Mouse (Mus musculus) midbrain, embryonic 14.5 days (tissue): Measurements from ENCODE around the gene Ppp1r9b. TPM values are rescaled to one million over a fixed set of nuclear protein-coding genes. Genes with fewer than 3 reads are reported as not detected.

Experiments
- ATAC-seq: fragments of 200-750 bp; cut with Nextera tagmentation; 2 replicates; pipeline ENCODE4 v1.8.0; 2017; ENCODE audit warnings: moderate number of reproducible peaks, moderate library complexity; ENCODE audit not compliant: low FRiP score, low TSS enrichment
- DNase-seq: peaks from one replicate; pipeline ENCODE4 v3.0.0-alpha.2; 2015
- H3K27ac ChIP-seq: fragments of 300-500 bp; sonication (generic); replicated peaks from 2 replicates; pipeline ENCODE4 v1.5.1; 2014; ENCODE audit warnings: mild to moderate bottlenecking, low read depth, low read length, moderate library complexity
- H3K27me3 ChIP-seq: fragments of 300-500 bp; sonication (generic); 2 replicates; pipeline ENCODE4 v1.6.1; 2014; ENCODE audit warnings: low read length, control low read depth, mixed read lengths; ENCODE audit not compliant: control insufficient read depth, insufficient read depth
- H3K36me3 ChIP-seq: fragments of 300-500 bp; sonication (generic); 2 replicates; pipeline ENCODE4 v1.6.1; 2014; ENCODE audit warnings: low read length, control low read depth; ENCODE audit not compliant: control insufficient read depth, insufficient read depth
- H3K4me1 ChIP-seq: fragments of 300-500 bp; sonication (generic); 2 replicates; pipeline ENCODE4 v1.6.1; 2014; ENCODE audit warnings: mild to moderate bottlenecking, antibody characterized with exemption, low read length, control low read depth; ENCODE audit not compliant: control insufficient read depth, insufficient read depth
- H3K4me2 ChIP-seq: fragments of 300-500 bp; sonication (generic); 2 replicates; pipeline ENCODE4 v1.6.1; 2014; ENCODE audit warnings: mild to moderate bottlenecking, low read length, moderate library complexity
- H3K4me3 ChIP-seq: fragments of 300-500 bp; sonication (generic); replicated peaks from 2 replicates; pipeline ENCODE4 v1.5.1; 2014; ENCODE audit warnings: low read depth, low read length
- H3K9ac ChIP-seq: fragments of 300-500 bp; sonication (generic); replicated peaks from 2 replicates; pipeline ENCODE4 v1.6.1; 2014; ENCODE audit warnings: mild to moderate bottlenecking, low read length, moderate library complexity
- H3K9me3 ChIP-seq: fragments of 300-500 bp; sonication (generic); 2 replicates; pipeline ENCODE4 v1.6.1; 2016; ENCODE audit warnings: low read length, control low read depth, mixed read lengths; ENCODE audit not compliant: control insufficient read depth
- WGBS: fragments of 180-500 bp; shearing (Covaris S2); extraction: QIAGEN DNeasy Blood & Tissue Kit; methylation state at CpG from one replicate; pipeline ENCODE4 v1.1.7; 2014; 5-methylcytosine and 5-hydroxymethylcytosine counted together
- polyA plus RNA-seq: library from polyadenylated mRNA; unstranded; fragments of >200 nt; fragmentation: Nextera tagmentation; extraction: Ambion mirVana; gene quantifications from 2 replicates; pipeline ENCODE4 v1.2.1, GENCODE M21; 2014

The Ppp1r9b gene
- polyA plus RNA-seq, 1 experiment from 2014 or later = 27.6 TPM

GRCm38 (mm10) chr11:95038818-95039655, 48.2 kb downstream of the Ppp1r9b start:
- Histone ChIP-seq H3K4me1 (peaks cover 12% of the 10 kb centered on the region), H3K27ac (no peak overlapping the region), H3K9ac (no peak overlapping the region), H3K9me3 (no peaks in the 10 kb centered on the region), H3K27me3 (no peaks in the 10 kb centered on the region), H3K4me3 (no peak overlapping the region), H3K4me2 (no peak overlapping the region), H3K36me3 (no peaks in the 10 kb centered on the region)
- 78% methylated on average over 13 of the region's 13 CpGs for WGBS
- DNase-seq (no peak), ATAC-seq (no peak)

- ATAC-seq = no peak
- Histone ChIP-seq H3K9me3 (no peaks in the 10 kb centered on the region), H3K36me3 (peaks cover 3% of the 10 kb centered on the region), H3K4me3 (no peak overlapping the region), H3K4me2 (no peak overlapping the region; the same call in 1 of the 2 replicates), H3K27me3 (no peaks in the 10 kb centered on the region), H3K9ac (no peak overlapping the region), H3K4me1 (peaks cover 12% of the 10 kb centered on the region), H3K27ac (no peak overlapping the region)
- WGBS = 90% methylated on average over 4 of the region's 4 CpGs
- no peak for DNase-seq
Measured at GRCm38 (mm10) chr11:95039766-95040165, 48.9 kb downstream of the Ppp1r9b start.

DNA sequence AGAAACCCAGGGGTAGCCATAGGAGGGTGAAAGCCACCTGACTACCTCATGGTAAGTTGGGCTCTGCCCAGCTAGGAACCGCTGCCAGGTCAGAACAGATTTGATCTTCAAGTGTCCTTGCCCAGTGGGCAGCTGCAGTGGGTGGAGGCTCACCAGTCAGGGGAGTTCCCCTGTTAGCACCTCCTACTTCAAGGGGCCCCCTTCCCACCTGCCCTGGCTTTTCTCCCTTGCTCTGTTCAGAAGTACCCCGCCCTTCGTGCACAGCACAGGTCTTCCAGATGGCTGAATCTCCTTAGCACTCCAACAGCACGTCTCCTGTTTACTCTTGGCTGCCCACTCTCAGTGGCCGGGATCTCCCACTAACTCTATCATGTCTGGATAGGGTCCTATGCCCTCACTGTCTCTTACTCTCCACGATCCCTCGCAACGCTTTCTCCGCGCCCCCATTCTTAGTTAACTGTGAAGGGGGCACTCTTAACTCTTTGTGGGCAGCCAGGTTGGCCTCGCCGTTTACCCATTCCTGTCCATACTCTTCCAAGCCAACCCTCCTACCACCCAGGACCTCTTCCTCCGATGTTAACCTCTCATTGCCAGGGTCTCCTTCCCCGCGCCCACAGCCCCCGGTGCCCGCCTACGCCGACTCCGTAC, 49.8 kb downstream of the Ppp1r9b start:
- DNase-seq = no peak
- 0 out of 2 replicates have a peak overlapping the region, but pooled peaks have one; percentile 37 for H3K27ac ChIP-seq
- no peaks in the 10 kb centered on the region; the same call in 1 of the 2 replicates for H3K27me3 ChIP-seq
- H3K9me3 ChIP-seq = no peaks in the 10 kb centered on the region
- peak overlapping the region; percentile 73 for H3K4me3 ChIP-seq
- peak overlapping the region; percentile 88 for H3K4me2 ChIP-seq
- ATAC-seq = peak; percentile 19; the same call in 1 of the 2 replicates
- H3K36me3 ChIP-seq = peaks cover 8% of the 10 kb centered on the region
- 3% methylated on average over 20 of the region's 20 CpGs for WGBS
- H3K9ac ChIP-seq = peak overlapping the region; percentile 64
- peaks cover 12% of the 10 kb centered on the region for H3K4me1 ChIP-seq

DNA sequence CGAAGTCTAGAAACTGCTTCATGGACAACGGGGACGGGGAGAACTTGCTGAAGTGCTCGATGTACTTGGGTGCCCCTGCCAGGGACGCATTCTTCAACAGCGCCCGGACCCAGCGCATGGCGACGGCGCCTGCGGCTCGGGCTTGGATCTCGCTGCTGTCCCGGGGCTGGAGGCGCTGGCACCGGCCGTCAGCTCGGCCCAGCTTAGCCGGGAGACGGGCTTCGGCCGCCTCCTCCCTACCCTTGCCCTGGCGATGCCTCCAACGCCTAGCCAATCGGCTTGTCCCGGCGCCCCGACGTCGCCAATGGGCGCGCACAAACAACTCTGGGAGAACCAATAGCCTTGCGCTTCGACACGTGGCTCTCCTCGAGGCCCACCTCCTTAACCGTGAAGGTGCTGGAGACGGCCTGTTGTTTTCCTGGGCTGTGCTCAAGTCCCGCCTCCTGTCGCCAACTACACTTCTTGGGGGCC, 50.3 kb downstream of the Ppp1r9b start, which contains the start of gene Pdk2:
TSS of gene Pdk2 (minus strand) at position 216 of the 471 bp plus-strand sequence.
- Histone ChIP-seq H3K4me3 (peak within 1 kb of the TSS; percentile 73), H3K9me3 (no peaks in the 10 kb centered on the region), H3K27ac (0 out of 2 replicates have a peak within 1 kb of the TSS, but pooled peaks have one; percentile 37), H3K36me3 (peaks cover 8% of the 10 kb centered on the region), H3K9ac (peak within 1 kb of the TSS; percentile 64), H3K27me3 (no peaks in the 10 kb centered on the region; the same call in 1 of the 2 replicates), H3K4me1 (peaks cover 12% of the 10 kb centered on the region), H3K4me2 (peak within 1 kb of the TSS; percentile 88)
- DNase-seq (peak; percentile 97), ATAC-seq (peak; percentile 97)
- under 1% methylated on average over 41 of the region's 41 CpGs for WGBS

DNA sequence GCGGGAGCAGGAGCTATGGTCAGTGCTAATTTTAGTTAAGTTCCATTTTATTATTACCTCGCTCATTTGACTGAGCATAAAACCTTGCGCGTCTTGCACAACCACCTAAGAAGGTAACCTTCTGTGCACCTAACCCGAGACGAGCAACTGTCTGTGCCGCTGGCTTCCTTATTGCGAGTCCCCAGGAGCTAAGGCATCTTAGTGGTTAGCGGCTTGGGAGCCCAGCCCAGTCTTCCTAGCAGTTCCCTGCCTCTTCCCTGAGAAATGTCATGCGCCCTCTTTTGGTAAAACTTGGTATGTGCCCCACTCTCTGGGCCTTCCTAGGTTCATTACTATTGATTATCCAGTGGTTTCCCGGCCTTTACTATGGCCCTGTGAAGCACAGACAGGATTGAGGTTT, 51.3 kb downstream of the Ppp1r9b start:
- Histone ChIP-seq H3K4me3 (peak overlapping the region; percentile 73), H3K4me2 (peak overlapping the region; percentile 88), H3K27me3 (no peaks in the 10 kb centered on the region; the same call in 1 of the 2 replicates), H3K36me3 (peaks cover 8% of the 10 kb centered on the region), H3K4me1 (peaks cover 12% of the 10 kb centered on the region), H3K9ac (no peak overlapping the region), H3K27ac (no peak overlapping the region), H3K9me3 (no peaks in the 10 kb centered on the region)
- DNase-seq (peak; percentile 92), ATAC-seq (0 out of 2 replicates have a peak, but pooled peaks have one; percentile 15)
- WGBS = 1% methylated on average over 11 of the region's 11 CpGs

DNA sequence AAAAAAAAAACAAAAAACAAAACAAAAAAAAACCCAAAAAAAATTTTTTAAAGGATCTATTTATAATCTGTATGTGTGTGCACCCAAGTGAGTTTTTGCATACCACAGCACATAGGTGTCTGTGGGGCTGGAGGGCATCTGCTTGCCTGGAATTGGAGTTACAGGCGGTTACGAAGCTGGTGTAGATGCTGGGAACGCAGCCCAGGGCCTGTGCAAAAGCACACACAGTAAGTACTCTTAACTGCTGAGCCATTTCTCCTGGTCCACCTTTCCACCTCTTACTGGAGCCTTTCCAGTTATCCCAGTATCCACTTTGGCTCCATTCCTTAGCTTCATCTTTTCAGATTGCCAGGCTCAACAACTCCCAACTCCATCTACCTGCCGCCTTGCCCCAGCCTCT, 52.2 kb downstream of the Ppp1r9b start:
- Histone ChIP-seq H3K27me3 (no peaks in the 10 kb centered on the region; the same call in 1 of the 2 replicates), H3K9me3 (no peaks in the 10 kb centered on the region), H3K4me2 (no peak overlapping the region), H3K4me1 (peaks cover 12% of the 10 kb centered on the region), H3K36me3 (peaks cover 8% of the 10 kb centered on the region), H3K27ac (no peak overlapping the region), H3K4me3 (no peak overlapping the region), H3K9ac (no peak overlapping the region)
- ATAC-seq (no peak), DNase-seq (no peak)
- 91% methylated on average over 4 of the region's 4 CpGs for WGBS

DNA sequence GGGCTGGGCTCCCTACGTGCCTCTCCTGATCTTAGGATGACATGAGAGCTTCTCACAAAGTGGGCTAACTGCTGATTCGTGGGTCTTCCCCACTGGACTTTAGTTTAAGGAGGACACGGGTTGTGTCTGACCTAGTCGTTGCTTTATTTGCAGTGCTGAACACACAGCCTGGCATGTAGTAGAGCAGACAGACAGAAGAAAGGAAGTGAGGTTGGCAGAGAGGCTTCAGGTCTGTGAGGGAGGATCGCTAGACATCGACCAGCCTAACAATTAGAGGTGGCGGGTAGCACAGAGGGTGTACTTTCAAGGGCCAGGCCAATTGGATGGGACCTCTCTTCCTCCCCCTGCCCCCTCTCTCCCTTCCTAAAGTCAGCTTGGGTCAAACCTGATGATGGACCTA, 52.8 kb downstream of the Ppp1r9b start:
- peaks cover 12% of the 10 kb centered on the region for H3K4me1 ChIP-seq
- peaks cover 8% of the 10 kb centered on the region for H3K36me3 ChIP-seq
- H3K27me3 ChIP-seq = no peaks in the 10 kb centered on the region; the same call in 1 of the 2 replicates
- WGBS = 59% methylated on average over 7 of the region's 7 CpGs
- DNase-seq = no peak
- H3K9ac ChIP-seq = no peak overlapping the region
- H3K4me3 ChIP-seq = no peak overlapping the region
- no peak for ATAC-seq
- H3K27ac ChIP-seq = no peak overlapping the region
- no peaks in the 10 kb centered on the region for H3K9me3 ChIP-seq
- no peak overlapping the region for H3K4me2 ChIP-seq

- ATAC-seq (no peak), DNase-seq (no peak)
- 54% methylated on average over 13 of the region's 13 CpGs for WGBS
- H3K9me3 ChIP-seq = no peaks in the 10 kb centered on the region
- H3K4me1 ChIP-seq = peaks cover 12% of the 10 kb centered on the region
- H3K4me3 ChIP-seq = no peak overlapping the region
- no peak overlapping the region for H3K9ac ChIP-seq
- H3K36me3 ChIP-seq = peaks cover 8% of the 10 kb centered on the region
- no peaks in the 10 kb centered on the region; the same call in 1 of the 2 replicates for H3K27me3 ChIP-seq
- H3K27ac ChIP-seq = no peak overlapping the region
- H3K4me2 ChIP-seq = no peak overlapping the region
Measured at GRCm38 (mm10) chr11:95044185-95044870, 53.5 kb downstream of the Ppp1r9b start.
